In the genomic region with DNA sequence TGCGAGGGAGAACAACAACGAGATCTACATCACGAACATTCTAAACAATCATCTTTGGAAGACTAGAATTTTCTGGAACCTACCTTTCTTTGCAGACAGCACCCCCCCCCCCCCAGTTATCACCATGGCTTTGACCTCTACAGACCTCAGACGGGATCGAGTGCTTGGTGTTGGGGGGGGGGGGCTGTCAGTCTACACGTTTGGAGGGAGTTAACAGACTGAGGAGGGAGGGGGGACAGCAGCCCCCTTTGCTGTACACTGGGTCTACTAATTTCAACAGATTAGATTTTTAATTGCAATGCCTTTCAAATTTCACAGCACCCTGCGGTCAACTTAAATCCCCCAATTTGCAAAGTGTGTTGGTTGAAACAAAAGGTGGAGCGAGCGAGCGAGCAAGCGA, we compare ENCODE assay signal across 8 mouse cellular contexts. TPM values are rescaled to one million over a fixed set of nuclear protein-coding genes. Genes with fewer than 3 reads are reported as not detected.
A peak's percentile ranks its signal among the peaks of the same experiment; 100 is the strongest.
DNase-seq lines count a peak whose midpoint lies in the region; ATAC-seq lines count a peak whose summit lies in the region.

No protein-coding gene starts in this region.

- H3K4me3 ChIP-seq in heart, embryonic 12.5 days = no peak overlapping the region
- no peak overlapping the region for H3K4me3 ChIP-seq in lung, embryonic 16.5 days (ENCODE audit: low read length)
- H3K4me3 ChIP-seq in limb, embryonic 15.5 days = no peak overlapping the region

- no peak for ATAC-seq in heart, embryonic 12.5 days (ENCODE audit: insufficient number of reproducible peaks, low FRiP score)
- ATAC-seq in lung, embryonic 16.5 days (ENCODE audit: low read depth) = no peak
- ATAC-seq in limb, embryonic 15.5 days (ENCODE audit: insufficient number of reproducible peaks, low FRiP score, low TSS enrichment, low read depth) = no peak
- ATAC-seq in CD4-positive, CD25-positive, alpha-beta regulatory T cell, adult 4 months = no peak

- no peaks in the 10 kb centered on the region for H3K36me3 ChIP-seq in heart, embryonic 12.5 days
- H3K36me3 ChIP-seq in lung, embryonic 16.5 days (ENCODE audit: control insufficient read depth, insufficient read depth, low read length) = no peaks in the 10 kb centered on the region
- no peaks in the 10 kb centered on the region for H3K36me3 ChIP-seq in limb, embryonic 15.5 days

- 33% methylated on average over 11 of the region's 11 CpGs for WGBS in heart, embryonic 12.5 days
- WGBS in lung, embryonic 16.5 days = 35% methylated on average over 11 of the region's 11 CpGs
- 44% methylated on average over 11 of the region's 11 CpGs for WGBS in limb, embryonic 15.5 days

- no peaks in the 10 kb centered on the region; the same call in 1 of the 2 replicates for H3K27me3 ChIP-seq in heart, embryonic 12.5 days (replicated peaks)
- H3K27me3 ChIP-seq in lung, embryonic 16.5 days (ENCODE audit: control insufficient read depth, insufficient read depth, low read depth, low read length) = no peaks in the 10 kb centered on the region
- no peaks in the 10 kb centered on the region for H3K27me3 ChIP-seq in limb, embryonic 15.5 days

- intact Hi-C loops in heart, postnatal 36 days (cut with DNase I) = no loop called here

- H3K9ac ChIP-seq in heart, embryonic 12.5 days = 0 out of 2 replicates have a peak overlapping the region, but pooled peaks have one; percentile 46
- H3K9ac ChIP-seq in lung, embryonic 16.5 days (ENCODE audit: low read length) = 0 out of 2 replicates have a peak overlapping the region, but pooled peaks have one; percentile 24
- H3K9ac ChIP-seq in limb, embryonic 15.5 days = no peak overlapping the region

- H3K9me3 ChIP-seq in heart, embryonic 12.5 days (replicated peaks) = no peaks in the 10 kb centered on the region
- H3K9me3 ChIP-seq in lung, embryonic 16.5 days (ENCODE audit: control insufficient read depth, low read length) = no peaks in the 10 kb centered on the region
- no peaks in the 10 kb centered on the region for H3K9me3 ChIP-seq in limb, embryonic 15.5 days

- H3K27ac ChIP-seq in heart, embryonic 12.5 days (ENCODE audit: poor library complexity, severe bottlenecking) = peak overlapping the region; percentile 88
- H3K27ac ChIP-seq in lung, embryonic 16.5 days (ENCODE audit: low read length) = peak overlapping the region; percentile 93
- no peak overlapping the region for H3K27ac ChIP-seq in limb, embryonic 15.5 days

- peaks cover 40% of the 10 kb centered on the region for H3K4me1 ChIP-seq in heart, embryonic 12.5 days (replicated peaks)
- H3K4me1 ChIP-seq in lung, embryonic 16.5 days (replicated peaks; ENCODE audit: control insufficient read depth, insufficient read depth, low read length) = peaks cover 38% of the 10 kb centered on the region
- H3K4me1 ChIP-seq in limb, embryonic 15.5 days = peaks cover 38% of the 10 kb centered on the region

- peak overlapping the region; percentile 54 for H3K4me2 ChIP-seq in heart, embryonic 12.5 days
- H3K4me2 ChIP-seq in lung, embryonic 16.5 days (ENCODE audit: low read depth, low read length) = no peak overlapping the region
- H3K4me2 ChIP-seq in limb, embryonic 15.5 days = peak overlapping the region; percentile 24; the same call in 1 of the 2 replicates

- DNase-seq in heart, postnatal 36 days = no peak
- DNase-seq in lung, postnatal 10 days = no peak
- no peak for DNase-seq in Muller cell, postnatal 12 days (ENCODE audit: inconsistent ontology term)
- DNase-seq in spleen, postnatal 36 days (ENCODE audit: low spot score in 2 of 2) = no peak

RNA-seq across cellular contexts. Expression of a gene that starts 20.3 kb away (rescaled TPM):
- polyA plus RNA-seq in heart, embryonic 12.5 days (2016; fragmentation: Nextera tagmentation; extraction: Ambion mirVana) = 2.7 and 3.7 TPM in 2 replicates
- total RNA-seq in heart, postnatal 36 days (2021) = 10 to 100 TPM; 21.2 to 21.3 TPM
- 5.0 and 5.4 TPM in 2 replicates for polyA plus RNA-seq in lung, embryonic 16.5 days (2015; fragmentation: Nextera tagmentation; extraction: Ambion mirVana)
- polyA plus RNA-seq in limb, embryonic 15.5 days (2015; fragmentation: Nextera tagmentation; extraction: Ambion mirVana) = 2.6 and 3.1 TPM in 2 replicates
- polyA plus RNA-seq in CD4-positive, CD25-positive, alpha-beta regulatory T cell, adult 4 months (2017; shearing (Covaris generic)) = 1 to 10 TPM; 1.4 to 2.5 TPM
